Mouse (Mus musculus): ENCODE data around the gene Bag3.

- TF ChIP-seq CTCF (IDR thresholded peaks at IDR 0.05) (no peak), POLR2A (IDR thresholded peaks at IDR 0.05; ENCODE audit: insufficient read depth, low read depth, low read length) (no peak), EP300 (IDR thresholded peaks at IDR 0.05; ENCODE audit: insufficient read depth, low read depth, low read length) (no peak)
These were observed 56.9 kb downstream of the Bag3 start for GRCm38 (mm10) chr7:128580318-128580717.
